Mouse (Mus musculus): ENCODE measurements at regions not wholly inside any gene's neighbourhood (a gene's known extent, or its start where the extent isn't known, plus 50 kb on each side); places are given as distances from the start of the nearest gene placed in this dataset.
"Not testable (repeated sequence)": the region's sequence is repeated elsewhere in the genome, so short reads cannot be mapped to it uniquely, and the experiment has no call there.

GRCm38 (mm10) chr1:184172986-184173385 is 138.9 kb upstream of the 1700056E22Rik start:
- DNase-seq = peak; percentile 20 to 48
- intact Hi-C loops (cut with DNase I) = loop anchor here (5.0 kb wide), 2 partner anchors 121 to 136 kb away; no protein-coding TSS in a partner anchor

- DNase-seq = no peak
Observed at GRCm38 (mm10) chr1:184171601-184172000, 137.5 kb upstream of the 1700056E22Rik start.

GRCm38 (mm10) chr1:184170926-184171325 is 136.8 kb upstream of the 1700056E22Rik start:
- intact Hi-C loops (cut with DNase I) = loop anchor here (5.0 kb wide), 2 partner anchors 119 to 134 kb away; no protein-coding TSS in a partner anchor

More at GRCm38 (mm10) chr1:184171601-184172000, 137.5 kb upstream of the 1700056E22Rik start:
- intact Hi-C loops (cut with DNase I) = loop anchor here (5.0 kb wide), 2 partner anchors 119 to 134 kb away; no protein-coding TSS in a partner anchor

GRCm38 (mm10) chr1:184169967-184170366 is 135.9 kb upstream of the 1700056E22Rik start:
- no peak for DNase-seq
- intact Hi-C loops (cut with DNase I) = loop anchor here (5.0 kb wide), 2 partner anchors 118 to 133 kb away; no protein-coding TSS in a partner anchor

More at GRCm38 (mm10) chr1:184170926-184171325, 136.8 kb upstream of the 1700056E22Rik start:
- DNase-seq = peak in 1 of 2 experiments; percentile 18

- intact Hi-C loops (cut with DNase I) = no loop called here
- no peak for DNase-seq
Observed at GRCm38 (mm10) chr1:184169034-184169783, 135.1 kb upstream of the 1700056E22Rik start.

GRCm38 (mm10) chr1:184166951-184167350 is 132.8 kb upstream of the 1700056E22Rik start:
- DNase-seq = no peak
- intact Hi-C loops (cut with DNase I) = no loop called here

- DNase-seq; intact Hi-C loops (cut with DNase I): not testable (repeated sequence)
Observed at GRCm38 (mm10) chr1:184162526-184162925, 128.4 kb upstream of the 1700056E22Rik start.

GRCm38 (mm10) chr1:184147713-184148112 is 113.6 kb upstream of the 1700056E22Rik start:
- intact Hi-C loops (cut with DNase I) = no loop called here

GRCm38 (mm10) chr1:184142974-184143373 is 108.9 kb upstream of the 1700056E22Rik start:
- intact Hi-C loops (cut with DNase I) = no loop called here
- DNase-seq = no peak

More at GRCm38 (mm10) chr1:184147713-184148112, 113.6 kb upstream of the 1700056E22Rik start:
- no peak for DNase-seq

GRCm38 (mm10) chr1:184140486-184140885 is 106.4 kb upstream of the 1700056E22Rik start:
- DNase-seq = no peak
- intact Hi-C loops (cut with DNase I) = no loop called here

- intact Hi-C loops (cut with DNase I) = no loop called here
Observed at GRCm38 (mm10) chr1:184140082-184140481, 106.0 kb upstream of the 1700056E22Rik start.

GRCm38 (mm10) chr1:184138661-184139060 is 104.6 kb upstream of the 1700056E22Rik start:
- intact Hi-C loops (cut with DNase I) = no loop called here
- DNase-seq = no peak

More at GRCm38 (mm10) chr1:184140082-184140481, 106.0 kb upstream of the 1700056E22Rik start:
- DNase-seq = no peak

GRCm38 (mm10) chr1:184130897-184131296 is 96.8 kb upstream of the 1700056E22Rik start:
- intact Hi-C loops (cut with DNase I) = no loop called here
- no peak for DNase-seq

GRCm38 (mm10) chr1:184127321-184127720 is 93.2 kb upstream of the 1700056E22Rik start:
- no peak for DNase-seq
- intact Hi-C loops (cut with DNase I) = no loop called here

- intact Hi-C loops (cut with DNase I) = no loop called here
- DNase-seq = no peak
Observed at GRCm38 (mm10) chr1:184126909-184127308, 92.8 kb upstream of the 1700056E22Rik start.

Measured in heart, postnatal 36 days (tissue).